Mouse (Mus musculus) embryonic fibroblast, embryonic 13.5 days (primary cell): ENCODE measurements around the gene Ctbp2.

ENCODE experiments used
- CTCF ChIP-seq: IDR thresholded peaks from 2 replicates; pipeline ENCODE4 v1.5.1; 2011; ENCODE audit warnings: mild to moderate bottlenecking, control low read depth, low read length, moderate library complexity, borderline replicate concordance; ENCODE audit not compliant: insufficient read depth
- POLR2A ChIP-seq: IDR thresholded peaks from 2 replicates; pipeline ENCODE4 v1.6.1; 2011; ENCODE audit warnings: low read depth, mild to moderate bottlenecking, control low read depth, low read length, moderate library complexity

DNA sequence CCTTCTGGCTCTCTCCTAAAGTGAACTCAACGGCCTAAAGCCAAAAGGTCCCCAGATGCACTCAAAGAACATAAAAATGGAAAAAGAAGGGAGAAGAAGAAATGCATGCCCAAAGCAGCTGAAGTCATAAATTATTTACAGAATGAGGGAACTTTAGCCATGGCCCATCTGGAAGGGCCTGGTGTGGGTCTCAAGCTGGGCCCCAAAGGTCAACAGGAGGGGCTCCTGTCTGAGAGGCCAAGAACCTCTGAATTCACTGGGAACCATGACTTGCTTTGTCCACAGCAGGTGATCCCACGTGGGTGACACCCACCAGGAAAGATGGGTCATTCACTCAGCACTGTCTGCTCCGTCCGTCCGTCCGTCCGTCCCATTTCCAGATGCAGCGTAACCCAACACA, 67.2 kb downstream of the Ctbp2 start:
- TF ChIP-seq POLR2A (no peak), CTCF (no peak)
